Mouse (Mus musculus) lung, adult 2 months (tissue): ENCODE measurements around the gene Med27.

Source experiments
- CTCF ChIP-seq: fragments of 200-500 bp; IDR thresholded peaks from 2 replicates; pipeline ENCODE4 v1.5.1; 2011; ENCODE audit warnings: mild to moderate bottlenecking, low read length, control low read depth; ENCODE audit not compliant: insufficient read depth
- POLR2A ChIP-seq: fragments of 200-500 bp; IDR thresholded peaks from 2 replicates; pipeline ENCODE4 v1.6.1; 2011; ENCODE audit warnings: low read depth, mild to moderate bottlenecking, control low read depth, low read length, borderline replicate concordance; ENCODE audit errors: extremely low read depth

- no peak for TF ChIP-seq CTCF
- TF ChIP-seq POLR2A = no peak
Observed at GRCm38 (mm10) chr2:29365000-29365695, 18.5 kb downstream of the Med27 start.
